Mouse (Mus musculus) lung, adult 18-20 months (tissue): ENCODE data around the gene Trmt61a.
"Not testable (repeated sequence)": the region's sequence is repeated elsewhere in the genome, so short reads cannot be mapped to it uniquely, and the experiment has no call there.

ENCODE experiments used
- DNase-seq, 2 experiments: peaks; one replicate each; pipeline ENCODE4 v3.0.0; 2022; ENCODE audit warnings: mixed read lengths in 2 of 2

The Trmt61a gene

GRCm38 (mm10) chr12:111677882-111678669, at the start of gene Trmt61a:
Trmt61a (plus strand) TSS chr12:111678105.
- peak; percentile 87 to 91 for DNase-seq

- DNase-seq: peak; percentile 29 to 42
Measured at GRCm38 (mm10) chr12:111648061-111648645, 29.8 kb upstream of the Trmt61a start.

- no peak for DNase-seq
Measured at GRCm38 (mm10) chr12:111652953-111653352, 25.0 kb upstream of the Trmt61a start.

- peak; percentile 53 to 58 for DNase-seq
Measured at GRCm38 (mm10) chr12:111653434-111653833, 24.5 kb upstream of the Trmt61a start.

GRCm38 (mm10) chr12:111655695-111656094, 22.2 kb upstream of the Trmt61a start:
- DNase-seq: no peak

- DNase-seq: no peak
Measured at GRCm38 (mm10) chr12:111659331-111659730, 18.6 kb upstream of the Trmt61a start.

GRCm38 (mm10) chr12:111660628-111661027, 17.3 kb upstream of the Trmt61a start:
- no peak for DNase-seq

- DNase-seq: not testable (repeated sequence)
Measured at GRCm38 (mm10) chr12:111661554-111661953, 16.4 kb upstream of the Trmt61a start.

GRCm38 (mm10) chr12:111663228-111664143, 14.4 kb upstream of the Trmt61a start:
- no peak for DNase-seq

GRCm38 (mm10) chr12:111664144-111664634, 13.7 kb upstream of the Trmt61a start:
- peak; percentile 47 to 53 for DNase-seq

GRCm38 (mm10) chr12:111665041-111665880, 12.6 kb upstream of the Trmt61a start:
- no peak for DNase-seq

- DNase-seq: no peak
Measured at GRCm38 (mm10) chr12:111666380-111666779, 11.5 kb upstream of the Trmt61a start.

GRCm38 (mm10) chr12:111667421-111667820, 10.5 kb upstream of the Trmt61a start:
- DNase-seq: no peak

- peak; percentile 89 to 93 for DNase-seq
Measured at GRCm38 (mm10) chr12:111668457-111668912, 9.4 kb upstream of the Trmt61a start.

GRCm38 (mm10) chr12:111669000-111669788, 8.7 kb upstream of the Trmt61a start:
- no peak for DNase-seq

GRCm38 (mm10) chr12:111669961-111670360, 7.9 kb upstream of the Trmt61a start:
- DNase-seq: no peak

- peak; percentile 41 to 72 for DNase-seq
Measured at GRCm38 (mm10) chr12:111670371-111670971, 7.4 kb upstream of the Trmt61a start.

GRCm38 (mm10) chr12:111670976-111671375, 6.9 kb upstream of the Trmt61a start:
- DNase-seq: no peak

- DNase-seq: peak in 1 of 2 experiments; percentile 58
Measured at GRCm38 (mm10) chr12:111671431-111671902, 6.4 kb upstream of the Trmt61a start.

- DNase-seq: peak; percentile 62 to 68
Measured at GRCm38 (mm10) chr12:111672176-111672575, 5.7 kb upstream of the Trmt61a start, which contains the start of gene Ckb. Ckb (minus strand) TSS chr12:111672338.
